Mouse (Mus musculus): ENCODE measurements around the gene Vegfa. TPM values are rescaled to one million over a fixed set of nuclear protein-coding genes. Genes with fewer than 3 reads are reported as not detected.

Vegfa gene
- total and polyA plus RNA-seq, 3 experiments: 15.3 to 50.0 (median 17.2) TPM

DNA sequence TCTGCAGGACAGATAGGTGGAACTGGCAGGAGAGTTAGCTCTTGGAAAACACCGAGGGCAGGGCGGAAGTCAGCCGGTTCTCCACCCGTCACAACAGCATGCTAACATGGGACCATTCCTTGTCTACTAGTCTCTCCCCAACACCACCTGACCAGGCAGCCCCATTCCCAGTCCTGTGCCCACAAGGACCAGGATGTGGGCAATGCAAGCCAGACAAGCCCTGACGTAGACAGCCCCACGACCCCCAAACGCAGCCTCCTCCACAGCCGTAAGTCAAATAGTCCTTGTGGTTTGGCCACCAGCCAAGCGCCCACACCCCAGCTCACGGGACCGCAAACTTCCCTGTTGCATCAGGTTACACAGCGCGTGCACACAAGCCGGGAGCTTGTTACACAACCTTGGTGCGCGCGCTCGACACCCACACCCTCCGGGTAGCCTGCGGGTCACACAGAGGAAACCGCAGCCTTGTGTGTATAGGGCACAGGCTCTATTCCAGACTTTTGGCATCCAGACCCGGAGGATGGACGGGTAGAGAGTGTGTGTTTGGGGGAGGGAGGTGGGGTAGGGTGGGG lies 41.6 kb upstream of the Vegfa start:
- peak overlapping the region; percentile 13; the same call in 1 of the 2 replicates for H3K9ac ChIP-seq (ENCODE audit: insufficient read depth, low read depth)
- TF ChIP-seq MYC (IDR thresholded peaks at IDR 0.05; ENCODE audit: low read depth, low read length) (no peak), JUND (conservative IDR thresholded peaks at IDR 0.05; ENCODE audit: low read depth, low read length) (no peak), ETS1 (conservative IDR thresholded peaks at IDR 0.05; ENCODE audit: low read depth, low read length) (peak; percentile 88), USF1 (IDR thresholded peaks at IDR 0.05; ENCODE audit: low read depth, low read length) (no peak), HCFC1 (IDR thresholded peaks at IDR 0.05; ENCODE audit: low read depth, low read length) (no peak), IRF4 (IDR thresholded peaks at IDR 0.05; ENCODE audit: low read depth, low read length) (peak; percentile 62; the same call in 1 of the 2 replicates), ELF1 (IDR thresholded peaks at IDR 0.05; ENCODE audit: low read depth, low read length) (peak; percentile 56; the same call in 1 of the 2 replicates), RCOR1 (conservative IDR thresholded peaks at IDR 0.05; ENCODE audit: low read depth, low read length) (peak; percentile 24; the same call in 1 of the 2 replicates), SMC3 (IDR thresholded peaks at IDR 0.05; ENCODE audit: low read depth, low read length) (no peak), UBTF (IDR thresholded peaks at IDR 0.05; ENCODE audit: low read depth, low read length) (no peak), ZNF384 (IDR thresholded peaks at IDR 0.05; ENCODE audit: low read depth, low read length) (no peak), EP300 (IDR thresholded peaks at IDR 0.05; ENCODE audit: low read length) (peak; percentile 55), MEF2A (IDR thresholded peaks at IDR 0.05; ENCODE audit: borderline replicate concordance, low read depth, low read length) (peak; percentile 48), CTCF (conservative IDR thresholded peaks at IDR 0.05 in 1 of 2, IDR thresholded peaks at IDR 0.05 in 1 of 2; ENCODE audit: low read depth in 2 of 2, low read length in 2 of 2) (no peak), SIN3A (IDR thresholded peaks at IDR 0.05; ENCODE audit: low read length) (peak; percentile 44; the same call in 1 of the 2 replicates), RAD21 (IDR thresholded peaks at IDR 0.05; ENCODE audit: low read depth, low read length) (no peak), MAFK (IDR thresholded peaks at IDR 0.05; ENCODE audit: insufficient replicate concordance, low read length) (no peak), USF2 (conservative IDR thresholded peaks at IDR 0.05; ENCODE audit: low read depth, low read length) (no peak), POLR2AphosphoS2 (IDR thresholded peaks at IDR 0.05; ENCODE audit: low read depth, low read length) (no peak), CHD2 (IDR thresholded peaks at IDR 0.05; ENCODE audit: low read length) (no peak), ZKSCAN1 (IDR thresholded peaks at IDR 0.05; ENCODE audit: borderline replicate concordance, low read depth, low read length) (no peak), GABPA (IDR thresholded peaks at IDR 0.05; ENCODE audit: insufficient replicate concordance, low read depth, low read length) (no peak), BHLHE40 (IDR thresholded peaks at IDR 0.05; ENCODE audit: low read depth, low read length) (peak; percentile 99), JUN (IDR thresholded peaks at IDR 0.05; ENCODE audit: insufficient read depth, low read depth, low read length) (no peak), ZMIZ1 (IDR thresholded peaks at IDR 0.05; ENCODE audit: low read depth, low read length) (no peak), ZC3H11A (IDR thresholded peaks at IDR 0.05; ENCODE audit: low read depth, low read length) (no peak), MAZ (IDR thresholded peaks at IDR 0.05; ENCODE audit: low read depth, low read length) (0 out of 2 replicates have a peak, but pooled peaks have one; percentile 39), MAX (IDR thresholded peaks at IDR 0.05; ENCODE audit: low read length) (peak; percentile 52; the same call in 1 of the 2 replicates), CHD1 (IDR thresholded peaks at IDR 0.05; ENCODE audit: low read depth, low read length) (no peak), TCF12 (IDR thresholded peaks at IDR 0.05; ENCODE audit: low read depth, low read length) (peak; percentile 82; the same call in 1 of the 2 replicates), KAT2A (IDR thresholded peaks at IDR 0.05; ENCODE audit: insufficient replicate concordance, low read length) (no peak), E2F4 (IDR thresholded peaks at IDR 0.05; ENCODE audit: insufficient replicate concordance, low read depth, low read length) (no peak), POLR2A (IDR thresholded peaks at IDR 0.05; ENCODE audit: low read depth, low read length) (no peak), TBP (conservative IDR thresholded peaks at IDR 0.05; ENCODE audit: low read depth, low read length) (no peak), NRF1 (IDR thresholded peaks at IDR 0.05; ENCODE audit: low read depth, low read length) (no peak), NELFE (IDR thresholded peaks at IDR 0.05; ENCODE audit: low read depth, low read length) (no peak), PAX5 (IDR thresholded peaks at IDR 0.05; ENCODE audit: low read length) (no peak), MXI1 (IDR thresholded peaks at IDR 0.05; ENCODE audit: low read depth, low read length) (0 out of 2 replicates have a peak, but pooled peaks have one; percentile 45)
- in situ Hi-C loops (cut with MboI; ENCODE audit: low pct_ligation_motif_present, low pct_unique_long_range_greater_than_20kb, low sequenced_read_pairs) (no loop called here), dilution Hi-C loops (cut with MboI; ENCODE audit: extremely low pct_ligation_motif_present, extremely low pct_unique_long_range_greater_than_20kb, low sequenced_read_pairs) (no loop called here)
- peak overlapping the region; percentile 52 for H3K4me2 ChIP-seq (ENCODE audit: insufficient read depth, low read depth, poor library complexity, severe bottlenecking)
- peaks cover 14 to 30% of the 10 kb centered on the region in 2 experiments; a peak in 3 of 4 replicates for H3K4me1 ChIP-seq (ENCODE audit: control insufficient read depth in 1 of 2, insufficient read depth in 2 of 2)
- DNase-seq (ENCODE audit: extremely low read depth): peak; percentile 58
- no peaks in the 10 kb centered on the region for H3K36me3 ChIP-seq (replicated peaks in 1 of 2; ENCODE audit: control insufficient read depth in 1 of 2, insufficient read depth in 1 of 2, low read length in 1 of 2)
- no peaks in the 10 kb centered on the region for H3K79me2 ChIP-seq (replicated peaks; ENCODE audit: control insufficient read depth, extremely low read depth, insufficient read depth, poor library complexity, severe bottlenecking)
- peaks cover 1% of the 10 kb centered on the region for H3K9me3 ChIP-seq (replicated peaks; ENCODE audit: low read length)
- no peak overlapping the region for H3K27ac ChIP-seq (ENCODE audit: insufficient read depth, low read depth)
- H3K27me3 ChIP-seq (replicated peaks): peaks cover 48% of the 10 kb centered on the region
- peak overlapping the region; percentile 16 to 36 (median 16) for H3K4me3 ChIP-seq (replicated peaks in 1 of 3; ENCODE audit: low read depth in 2 of 3, low read length in 2 of 3, poor library complexity in 1 of 3)
